Mouse (Mus musculus) liver, embryonic 16.5 days (tissue): ENCODE data around the gene Eno3. TPM values are rescaled to one million over a fixed set of nuclear protein-coding genes. Genes with fewer than 3 reads are reported as not detected.

Source experiments
- ATAC-seq: fragments of 200-750 bp; cut with Nextera tagmentation; 2 replicates; pipeline ENCODE4 v1.8.0; 2017; ENCODE audit warnings: low read depth, mild to moderate bottlenecking, moderate number of reproducible peaks, moderate library complexity
- H3K27ac ChIP-seq: fragments of 300-500 bp; sonication (generic); 2 replicates; pipeline ENCODE4 v1.5.1; 2014; ENCODE audit warnings: mild to moderate bottlenecking, low read length
- H3K27me3 ChIP-seq: fragments of 300-500 bp; sonication (generic); 2 replicates; pipeline ENCODE4 v1.6.1; 2014; ENCODE audit warnings: low read depth, low read length, mixed read lengths; ENCODE audit not compliant: control insufficient read depth, insufficient read depth
- H3K36me3 ChIP-seq: fragments of 300-500 bp; sonication (generic); 2 replicates; pipeline ENCODE4 v1.6.1; 2014; ENCODE audit warnings: mild to moderate bottlenecking; ENCODE audit not compliant: control insufficient read depth, insufficient read depth
- H3K4me1 ChIP-seq: fragments of 300-500 bp; sonication (generic); 2 replicates; pipeline ENCODE4 v1.6.1; 2014; ENCODE audit warnings: low read depth, low read length, mixed read lengths; ENCODE audit not compliant: control insufficient read depth
- H3K4me2 ChIP-seq: fragments of 300-500 bp; sonication (generic); 2 replicates; pipeline ENCODE4 v1.6.1; 2014; ENCODE audit warnings: low read depth, low read length, mixed read lengths
- H3K4me3 ChIP-seq: fragments of 300-500 bp; sonication (generic); 2 replicates; pipeline ENCODE4 v1.5.1; 2014; ENCODE audit warnings: low read depth, mild to moderate bottlenecking, low read length
- H3K9ac ChIP-seq: fragments of 300-500 bp; sonication (generic); 2 replicates; pipeline ENCODE4 v1.6.1; 2014; ENCODE audit warnings: low read depth, low read length
- H3K9me3 ChIP-seq: fragments of 300-500 bp; sonication (generic); replicated peaks from 2 replicates; pipeline ENCODE4 v1.6.1; 2016; ENCODE audit warnings: low read length; ENCODE audit not compliant: control insufficient read depth
- WGBS: fragments of 180-500 bp; shearing (Covaris S2); extraction: QIAGEN DNeasy Blood & Tissue Kit; methylation state at CpG from one replicate; pipeline ENCODE4 v1.1.7; 2014; ENCODE audit not compliant: insufficient replicate concordance; 5-methylcytosine and 5-hydroxymethylcytosine counted together
- polyA plus RNA-seq: library from polyadenylated mRNA; unstranded; fragments of >200 nt; fragmentation: Nextera tagmentation; extraction: Ambion mirVana; gene quantifications from 2 replicates; pipeline ENCODE4 v1.2.1, GENCODE M21; 2015

Eno3 gene
- polyA plus RNA-seq, 1 experiment from 2014 or later: 22.1 TPM

GRCm38 (mm10) chr11:70688372-70688771, 31.4 kb downstream of the Eno3 start:
- no peak for ATAC-seq
- H3K27me3 ChIP-seq: no peaks in the 10 kb centered on the region
- no peaks in the 10 kb centered on the region for H3K36me3 ChIP-seq
- H3K27ac ChIP-seq: peak overlapping the region; percentile 11; the same call in 1 of the 2 replicates
- peaks cover 11% of the 10 kb centered on the region for H3K4me1 ChIP-seq
- 33% methylated on average over 8 of the region's 8 CpGs for WGBS
- H3K4me2 ChIP-seq: peak overlapping the region; percentile 88
- no peaks in the 10 kb centered on the region for H3K9me3 ChIP-seq
- peak overlapping the region; percentile 77 for H3K9ac ChIP-seq
- H3K4me3 ChIP-seq: peak overlapping the region; percentile 75

DNA sequence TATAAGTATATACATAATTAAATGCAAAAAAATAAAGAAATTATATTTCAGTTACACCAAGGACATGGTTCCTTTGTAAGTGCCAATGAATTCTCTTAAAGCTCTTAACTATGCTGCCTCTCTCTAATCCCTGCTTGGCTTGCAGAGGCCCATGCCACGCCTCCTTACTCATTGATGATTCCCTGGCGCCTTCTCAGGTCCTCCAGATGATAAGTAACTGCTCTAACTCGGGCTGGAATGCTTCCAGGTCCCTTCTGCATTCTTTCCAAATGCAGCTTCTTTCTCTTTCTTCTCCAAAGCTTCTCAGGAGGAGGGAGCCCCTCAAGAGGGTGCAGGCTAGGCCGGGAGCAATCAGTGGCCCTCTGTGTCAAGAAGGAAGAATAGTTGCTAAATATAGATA, 32.6 kb downstream of the Eno3 start:
- H3K4me3 ChIP-seq: no peak overlapping the region
- peaks cover 11% of the 10 kb centered on the region for H3K4me1 ChIP-seq
- H3K4me2 ChIP-seq: no peak overlapping the region
- H3K27me3 ChIP-seq: no peaks in the 10 kb centered on the region
- WGBS: 42% methylated on average over 4 of the region's 4 CpGs
- no peaks in the 10 kb centered on the region for H3K9me3 ChIP-seq
- H3K9ac ChIP-seq: no peak overlapping the region
- no peaks in the 10 kb centered on the region for H3K36me3 ChIP-seq
- H3K27ac ChIP-seq: no peak overlapping the region
- no peak for ATAC-seq

DNA sequence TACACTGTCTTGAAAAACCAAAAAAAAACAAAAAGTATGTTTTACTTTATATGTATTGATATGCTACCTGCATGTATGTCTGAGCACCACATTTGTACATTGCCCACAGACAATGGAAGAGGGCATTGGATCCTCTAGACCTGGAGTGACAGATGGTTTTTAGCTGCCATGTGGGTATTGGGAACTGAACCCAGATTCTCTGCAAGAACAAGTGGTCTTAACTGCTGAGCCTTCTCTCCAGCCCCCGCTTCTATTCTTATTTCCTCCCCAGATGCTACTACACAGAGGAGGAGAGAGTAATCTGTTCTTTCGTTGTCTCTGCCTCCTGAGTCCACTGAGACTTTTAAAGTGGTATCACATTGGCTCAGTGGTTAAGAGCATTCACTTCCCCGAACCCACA, 36.5 kb downstream of the Eno3 start:
- Histone ChIP-seq H3K27me3 (no peaks in the 10 kb centered on the region; the same call in 1 of the 2 replicates), H3K4me2 (no peak overlapping the region), H3K9ac (no peak overlapping the region), H3K9me3 (no peaks in the 10 kb centered on the region), H3K36me3 (no peaks in the 10 kb centered on the region), H3K4me3 (no peak overlapping the region), H3K27ac (no peak overlapping the region), H3K4me1 (peaks cover under 1% of the 10 kb centered on the region; the same call in 1 of the 2 replicates)
- ATAC-seq: no peak
- WGBS: 48% methylated on average over 3 of the region's 3 CpGs

DNA sequence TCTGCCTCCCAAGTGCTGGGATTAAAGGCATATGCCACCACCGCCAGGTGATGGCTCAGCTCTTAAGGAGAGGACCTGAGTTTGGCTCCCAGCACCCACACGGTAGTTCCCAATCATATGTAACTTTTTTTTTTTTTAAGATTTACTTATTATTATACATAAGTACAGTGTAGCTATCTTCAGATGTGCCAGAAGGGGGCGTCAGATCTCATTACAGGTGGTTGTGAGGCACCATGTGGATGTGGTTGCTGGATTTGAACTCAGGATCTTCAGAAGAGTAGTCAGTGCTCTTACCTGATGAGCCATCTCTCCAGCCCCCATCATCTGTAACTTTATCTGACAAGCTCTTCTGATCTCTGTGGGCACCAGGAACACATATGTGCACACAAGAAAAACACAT, 40.4 kb downstream of the Eno3 start:
- Histone ChIP-seq H3K9me3 (no peaks in the 10 kb centered on the region), H3K4me2 (no peak overlapping the region), H3K27me3 (peaks cover 9% of the 10 kb centered on the region), H3K27ac (no peak overlapping the region), H3K9ac (no peak overlapping the region), H3K36me3 (no peaks in the 10 kb centered on the region), H3K4me1 (peaks cover 13% of the 10 kb centered on the region), H3K4me3 (no peak overlapping the region)
- 43% methylated on average over 3 of the region's 3 CpGs for WGBS
- ATAC-seq: no peak

GRCm38 (mm10) chr11:70699051-70699450, 42.0 kb downstream of the Eno3 start:
- Histone ChIP-seq H3K27ac (peak overlapping the region; percentile 7), H3K36me3 (no peaks in the 10 kb centered on the region), H3K9ac (no peak overlapping the region; the same call in 1 of the 2 replicates), H3K9me3 (no peaks in the 10 kb centered on the region), H3K4me3 (no peak overlapping the region), H3K4me2 (peak overlapping the region; percentile 77; the same call in 1 of the 2 replicates), H3K27me3 (peaks cover 9% of the 10 kb centered on the region), H3K4me1 (peaks cover 17% of the 10 kb centered on the region)
- ATAC-seq: no peak
- 57% methylated on average over 2 of the region's 2 CpGs for WGBS

- peak within 1 kb of the TSS; percentile 86 for H3K27ac ChIP-seq
- peak within 1 kb of the TSS; percentile 76 for H3K9ac ChIP-seq
- peak within 1 kb of the TSS; percentile 77 for H3K4me2 ChIP-seq
- 1% methylated on average over 69 of the region's 69 CpGs for WGBS
- peak within 1 kb of the TSS; percentile 68 for H3K4me3 ChIP-seq
- ATAC-seq: peak; percentile 94
- H3K9me3 ChIP-seq: no peaks in the 10 kb centered on the region
- H3K27me3 ChIP-seq: peaks cover 9% of the 10 kb centered on the region
- peaks cover 17% of the 10 kb centered on the region for H3K4me1 ChIP-seq
- H3K36me3 ChIP-seq: no peaks in the 10 kb centered on the region
Observed at GRCm38 (mm10) chr11:70699722-70700556, 42.9 kb downstream of the Eno3 start, which contains the start of the genes Inca1 and Kif1c. Gene Inca1, minus strand, starts transcription at chr11:70700155. Gene Kif1c, plus strand, starts transcription at chr11:70700548.

GRCm38 (mm10) chr11:70700613-70701012, 43.6 kb downstream of the Eno3 start:
- peaks cover 5% of the 10 kb centered on the region; the same call in 1 of the 2 replicates for H3K36me3 ChIP-seq
- ATAC-seq: peak; percentile 20

GRCm38 (mm10) chr11:70701221-70701955, 44.4 kb downstream of the Eno3 start:
- ATAC-seq: no peak
- H3K27ac ChIP-seq: peak overlapping the region; percentile 14; the same call in 1 of the 2 replicates
- no peaks in the 10 kb centered on the region for H3K9me3 ChIP-seq
- H3K27me3 ChIP-seq: peaks cover 9% of the 10 kb centered on the region
- H3K36me3 ChIP-seq: peaks cover 6% of the 10 kb centered on the region; the same call in 1 of the 2 replicates
- peak overlapping the region; percentile 68 for H3K4me3 ChIP-seq
- H3K4me2 ChIP-seq: peak overlapping the region; percentile 77
- 15% methylated on average over 10 of the region's 10 CpGs for WGBS
- H3K4me1 ChIP-seq: peaks cover 17% of the 10 kb centered on the region
- H3K9ac ChIP-seq: peak overlapping the region; percentile 76

More at GRCm38 (mm10) chr11:70700613-70701012, 43.6 kb downstream of the Eno3 start:
- Histone ChIP-seq H3K4me3 (peak overlapping the region; percentile 68), H3K27ac (peak overlapping the region; percentile 86), H3K4me2 (peak overlapping the region; percentile 77), H3K4me1 (peaks cover 17% of the 10 kb centered on the region), H3K9me3 (no peaks in the 10 kb centered on the region), H3K9ac (peak overlapping the region; percentile 76), H3K27me3 (peaks cover 9% of the 10 kb centered on the region)
- 0% methylated on average over 33 of the region's 34 CpGs for WGBS
